16 mouse cellular contexts compared by ENCODE assay signal in the genomic region with DNA sequence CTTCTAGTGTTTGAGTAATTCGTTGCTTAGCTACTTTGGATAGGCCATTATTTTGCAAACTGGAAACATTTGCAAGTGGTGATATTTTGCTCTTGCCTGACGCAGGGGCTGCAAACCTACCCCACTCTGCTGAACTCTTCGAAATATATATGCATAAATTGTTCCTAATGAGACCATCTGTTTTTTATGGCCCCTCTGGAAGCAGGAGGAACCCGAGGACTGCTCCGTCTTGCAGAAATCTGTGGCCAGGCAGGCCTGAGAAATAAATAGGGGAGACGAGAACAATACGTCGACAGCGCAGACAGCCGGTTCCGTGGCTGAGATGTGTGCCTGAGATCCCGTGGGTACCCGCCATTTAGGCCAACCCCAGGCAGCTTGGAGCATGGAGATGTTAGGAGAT.
A peak's percentile ranks its signal among the peaks of the same experiment; 100 is the strongest.
DNase-seq lines count a peak whose midpoint lies in the region; ATAC-seq lines count a peak whose summit lies in the region.
"Had no signal": no experiment of that assay in that cellular context is flagged by ENCODE, and none has a peak within 500 bp of the region (broad histone marks: within the 10 kb centered on the region; RNA-seq: fewer than 3 reads in every experiment).

No protein-coding gene starts in this region.

- intact Hi-C loops in heart, postnatal 25 days (cut with DNase I): loop anchor here (5.0 to 10.0 kb wide), 2 partner anchors 63 to 366 kb away; no protein-coding TSS in a partner anchor

- H3K9me3 ChIP-seq in hindbrain, embryonic 12.5 days (replicated peaks): no peaks in the 10 kb centered on the region
- H3K9me3 ChIP-seq in hindbrain, embryonic 16.5 days (ENCODE audit: control insufficient read depth, low read length): no peaks in the 10 kb centered on the region
- no peaks in the 10 kb centered on the region for H3K9me3 ChIP-seq in forebrain, embryonic 12.5 days
- no peaks in the 10 kb centered on the region for H3K9me3 ChIP-seq in limb, embryonic 10.5 days (replicated peaks)
- H3K9me3 ChIP-seq in midbrain, embryonic 15.5 days: no peaks in the 10 kb centered on the region
- H3K9me3 ChIP-seq: embryonic facial prominence, embryonic 15.5 days; hindbrain, embryonic 15.5 days had no signal

- H3K4me2 ChIP-seq in hindbrain, embryonic 12.5 days (replicated peaks): no peak overlapping the region
- H3K4me2 ChIP-seq in hindbrain, embryonic 16.5 days (ENCODE audit: low read length): no peak overlapping the region
- no peak overlapping the region for H3K4me2 ChIP-seq in forebrain, embryonic 12.5 days
- no peak overlapping the region for H3K4me2 ChIP-seq in midbrain, embryonic 15.5 days
- H3K4me2 ChIP-seq: embryonic facial prominence, embryonic 15.5 days had no signal

- peak overlapping the region; percentile 80 for H3K27ac ChIP-seq in hindbrain, embryonic 12.5 days
- no peak overlapping the region for H3K27ac ChIP-seq in hindbrain, embryonic 16.5 days (ENCODE audit: low read depth, low read length)
- peak overlapping the region; percentile 61 for H3K27ac ChIP-seq in forebrain, embryonic 12.5 days
- peak overlapping the region; percentile 86 for H3K27ac ChIP-seq in limb, embryonic 10.5 days
- 0 out of 2 replicates have a peak overlapping the region, but pooled peaks have one; percentile 41 for H3K27ac ChIP-seq in midbrain, embryonic 15.5 days
- H3K27ac ChIP-seq: embryonic facial prominence, embryonic 15.5 days; hindbrain, embryonic 15.5 days had no signal

- peaks cover 61% of the 10 kb centered on the region for H3K4me1 ChIP-seq in hindbrain, embryonic 12.5 days
- H3K4me1 ChIP-seq in hindbrain, embryonic 16.5 days (ENCODE audit: control insufficient read depth, insufficient read depth, low read depth, low read length): peaks cover 15% of the 10 kb centered on the region
- peaks cover 65% of the 10 kb centered on the region for H3K4me1 ChIP-seq in forebrain, embryonic 12.5 days
- peaks cover 82% of the 10 kb centered on the region for H3K4me1 ChIP-seq in limb, embryonic 10.5 days
- peaks cover 43% of the 10 kb centered on the region for H3K4me1 ChIP-seq in midbrain, embryonic 15.5 days

- WGBS in hindbrain, embryonic 12.5 days: 5% methylated on average over 13 of the region's 13 CpGs
- WGBS in hindbrain, embryonic 16.5 days: 11% methylated on average over 13 of the region's 13 CpGs
- 5% methylated on average over 13 of the region's 13 CpGs for WGBS in forebrain, embryonic 12.5 days
- WGBS in limb, embryonic 10.5 days: 6% methylated on average over 13 of the region's 13 CpGs
- 15% methylated on average over 13 of the region's 13 CpGs for WGBS in midbrain, embryonic 15.5 days

- ATAC-seq in hindbrain, embryonic 12.5 days (ENCODE audit: low FRiP score): no peak
- no peak for ATAC-seq in hindbrain, embryonic 16.5 days
- ATAC-seq in forebrain, embryonic 12.5 days (ENCODE audit: low FRiP score): no peak
- no peak for ATAC-seq in midbrain, embryonic 15.5 days (replicated peaks)

- no peak overlapping the region for H3K4me3 ChIP-seq in hindbrain, embryonic 12.5 days
- no peak overlapping the region for H3K4me3 ChIP-seq in hindbrain, embryonic 16.5 days (ENCODE audit: low read length)
- no peak overlapping the region for H3K4me3 ChIP-seq in forebrain, embryonic 12.5 days (replicated peaks)
- no peak overlapping the region for H3K4me3 ChIP-seq in limb, embryonic 10.5 days
- H3K4me3 ChIP-seq in midbrain, embryonic 15.5 days: no peak overlapping the region
- H3K4me3 ChIP-seq: embryonic facial prominence, embryonic 15.5 days; hindbrain, embryonic 15.5 days had no signal

- H3K27me3 ChIP-seq in hindbrain, embryonic 12.5 days: peaks cover 96% of the 10 kb centered on the region
- peaks cover 6% of the 10 kb centered on the region; the same call in 1 of the 2 replicates for H3K27me3 ChIP-seq in hindbrain, embryonic 16.5 days (replicated peaks; ENCODE audit: control insufficient read depth, insufficient read depth, low read length)
- H3K27me3 ChIP-seq in forebrain, embryonic 12.5 days: peaks cover 99% of the 10 kb centered on the region
- peaks cover 100% of the 10 kb centered on the region for H3K27me3 ChIP-seq in limb, embryonic 10.5 days (ENCODE audit: low read depth, poor library complexity, severe bottlenecking)
- peaks cover 34% of the 10 kb centered on the region for H3K27me3 ChIP-seq in midbrain, embryonic 15.5 days (replicated peaks)

- no peak for DNase-seq in limb, embryonic 10.5 days (ENCODE audit: low spot score)
- DNase-seq in layer of hippocampus, adult 8-10 months (ENCODE audit: low spot score in 2 of 2): no peak
- no peak for DNase-seq in heart, postnatal 25 days (ENCODE audit: low spot score)
- DNase-seq: cerebellum, adult 11 months; kidney, adult 18-20 months; kidney, postnatal 36 days; lung, adult 2 months; lung, postnatal 4 days; right cerebral cortex, adult 18-20 months; thymus, postnatal 14 days had no signal

- H3K9ac ChIP-seq in hindbrain, embryonic 12.5 days: no peak overlapping the region
- H3K9ac ChIP-seq in hindbrain, embryonic 16.5 days (ENCODE audit: low read depth, low read length): no peak overlapping the region
- no peak overlapping the region for H3K9ac ChIP-seq in forebrain, embryonic 12.5 days
- no peak overlapping the region for H3K9ac ChIP-seq in midbrain, embryonic 15.5 days
- H3K9ac ChIP-seq: embryonic facial prominence, embryonic 15.5 days; hindbrain, embryonic 15.5 days had no signal

- no peaks in the 10 kb centered on the region for H3K36me3 ChIP-seq in hindbrain, embryonic 12.5 days
- no peaks in the 10 kb centered on the region for H3K36me3 ChIP-seq in hindbrain, embryonic 16.5 days (ENCODE audit: control insufficient read depth, insufficient read depth, low read length)
- no peaks in the 10 kb centered on the region for H3K36me3 ChIP-seq in forebrain, embryonic 12.5 days (replicated peaks)
- no peaks in the 10 kb centered on the region for H3K36me3 ChIP-seq in limb, embryonic 10.5 days
- no peaks in the 10 kb centered on the region for H3K36me3 ChIP-seq in midbrain, embryonic 15.5 days (replicated peaks)
- H3K36me3 ChIP-seq: embryonic facial prominence, embryonic 15.5 days; hindbrain, embryonic 15.5 days had no signal
